Mouse (Mus musculus) heart, postnatal 0 days (tissue): ENCODE measurements at regions not wholly inside any gene's neighbourhood (a gene's known extent, or its start where the extent isn't known, plus 50 kb on each side); places are given as distances from the start of the nearest gene placed in this dataset.

Source experiments
- CTCF ChIP-seq: IDR thresholded peaks from 2 replicates; pipeline ENCODE4 v1.5.1; 2016; ENCODE audit warnings: antibody characterized with exemption, control low read depth, low read depth
- EP300 ChIP-seq: IDR thresholded peaks from 2 replicates; pipeline ENCODE4 v1.6.1; 2016; ENCODE audit warnings: antibody characterized with exemption, low read depth

DNA sequence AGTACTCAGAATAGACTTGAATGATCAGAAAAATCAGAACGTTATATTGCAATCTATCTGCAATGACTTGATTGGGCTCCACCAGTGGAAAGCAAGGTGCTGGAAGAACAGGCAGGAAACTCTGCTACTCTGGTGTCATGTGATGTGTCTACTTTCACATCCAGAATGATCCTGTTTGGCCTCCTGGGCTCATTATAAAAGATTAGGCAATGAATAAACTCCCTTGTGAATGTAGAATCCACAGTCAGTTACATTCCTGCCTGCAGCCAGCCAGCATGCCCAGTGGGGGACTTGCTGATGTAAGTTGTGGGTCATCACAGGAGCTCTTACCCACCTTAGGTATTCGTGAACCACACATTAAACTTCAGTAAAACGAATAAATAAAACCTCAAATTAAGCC lies 174.5 kb upstream of the Arhgap24 start:
- TF ChIP-seq CTCF (no peak), EP300 (no peak)
